Mouse (Mus musculus) stomach, postnatal 0 days (tissue): Measurements from ENCODE around the gene Ccdc93. TPM values are rescaled to one million over a fixed set of nuclear protein-coding genes. Genes with fewer than 3 reads are reported as not detected.

Experiments used
- ATAC-seq: fragments of 200-750 bp; cut with Nextera tagmentation; 2 replicates; pipeline ENCODE4 v1.8.0; 2017; ENCODE audit not compliant: low FRiP score, low TSS enrichment
- DNase-seq: peaks from one replicate; pipeline ENCODE4 v3.0.0-alpha.2; 2016; ENCODE audit warnings: low spot score
- H3K27ac ChIP-seq: fragments of 300-500 bp; sonication (generic); replicated peaks from 2 replicates; pipeline ENCODE4 v1.5.1; 2014; ENCODE audit warnings: mild to moderate bottlenecking, control low read depth
- H3K27me3 ChIP-seq: fragments of 300-500 bp; sonication (generic); 2 replicates; pipeline ENCODE4 v1.6.1; 2014; ENCODE audit warnings: low read length; ENCODE audit not compliant: control insufficient read depth, insufficient read depth
- H3K36me3 ChIP-seq: fragments of 300-500 bp; sonication (generic); 2 replicates; pipeline ENCODE4 v1.6.1; 2014; ENCODE audit warnings: low read length, mixed read lengths; ENCODE audit not compliant: control insufficient read depth, insufficient read depth
- H3K4me1 ChIP-seq: fragments of 300-500 bp; sonication (generic); replicated peaks from 2 replicates; pipeline ENCODE4 v1.6.1; 2014; ENCODE audit warnings: antibody characterized with exemption; ENCODE audit not compliant: control insufficient read depth, insufficient read depth
- H3K4me2 ChIP-seq: fragments of 300-500 bp; sonication (generic); replicated peaks from 2 replicates; pipeline ENCODE4 v1.6.1; 2014; ENCODE audit warnings: low read depth, mild to moderate bottlenecking, control low read depth, moderate library complexity
- H3K4me3 ChIP-seq: fragments of 300-500 bp; sonication (generic); 2 replicates; pipeline ENCODE4 v1.5.1; 2014; ENCODE audit warnings: low read depth, low read length, control low read depth
- H3K9ac ChIP-seq: fragments of 300-500 bp; sonication (generic); 2 replicates; pipeline ENCODE4 v1.6.1; 2014; ENCODE audit warnings: mild to moderate bottlenecking, low read length, control low read depth, mixed read lengths
- H3K9me3 ChIP-seq: fragments of 300-500 bp; sonication (generic); 2 replicates; pipeline ENCODE4 v1.6.1; 2016; ENCODE audit warnings: low read length; ENCODE audit not compliant: control insufficient read depth
- CTCF ChIP-seq: IDR thresholded peaks from 2 replicates; pipeline ENCODE4 v1.5.1; 2016; ENCODE audit warnings: antibody characterized with exemption, low read depth, mild to moderate bottlenecking, moderate library complexity
- EP300 ChIP-seq: optimal IDR thresholded peaks from 2 replicates; pipeline ENCODE3; 2016; ENCODE audit warnings: antibody characterized with exemption
- WGBS: fragments of 180-500 bp; shearing (Covaris S2); extraction: QIAGEN DNeasy Blood & Tissue Kit; methylation state at CpG from one replicate; pipeline ENCODE4 v1.1.7; 2014; 5-methylcytosine and 5-hydroxymethylcytosine counted together
- polyA plus RNA-seq: library from polyadenylated mRNA; unstranded; fragments of >200 nt; fragmentation: Nextera tagmentation; extraction: Ambion mirVana; gene quantifications from 2 replicates; pipeline ENCODE4 v1.2.1, GENCODE M21; 2015

Gene Ccdc93
- polyA plus RNA-seq, 1 experiment from 2014 or later: 4.6 TPM

- TF ChIP-seq CTCF (no peak), EP300 (no peak)
- no peak for ATAC-seq
- 37% methylated on average over 14 of the region's 14 CpGs for WGBS
- no peak overlapping the region for H3K9ac ChIP-seq
- H3K36me3 ChIP-seq: no peaks in the 10 kb centered on the region
- no peaks in the 10 kb centered on the region for H3K4me1 ChIP-seq
- DNase-seq: no peak
- H3K27ac ChIP-seq: no peak overlapping the region
- H3K4me3 ChIP-seq: no peak overlapping the region
- no peak overlapping the region; the same call in 1 of the 2 replicates for H3K4me2 ChIP-seq
- no peaks in the 10 kb centered on the region for H3K27me3 ChIP-seq
- no peaks in the 10 kb centered on the region for H3K9me3 ChIP-seq
These were observed 31.6 kb upstream of the Ccdc93 start for GRCm38 (mm10) chr1:121398986-121399881.

GRCm38 (mm10) chr1:121400243-121400642 lies 30.6 kb upstream of the Ccdc93 start:
- no peak for TF ChIP-seq EP300
- peak; percentile 85 for TF ChIP-seq CTCF
- Histone ChIP-seq H3K9ac (no peak overlapping the region), H3K9me3 (no peaks in the 10 kb centered on the region), H3K4me1 (no peaks in the 10 kb centered on the region), H3K4me2 (no peak overlapping the region), H3K27me3 (no peaks in the 10 kb centered on the region), H3K27ac (no peak overlapping the region), H3K36me3 (no peaks in the 10 kb centered on the region), H3K4me3 (no peak overlapping the region)
- no peak for ATAC-seq
- 13% methylated on average over 4 of the region's 4 CpGs for WGBS
- no peak for DNase-seq

- DNase-seq (peak; percentile 28), ATAC-seq (no peak)
- no peaks in the 10 kb centered on the region for H3K9me3 ChIP-seq
- no peak overlapping the region for H3K4me2 ChIP-seq
- no peak overlapping the region for H3K9ac ChIP-seq
- H3K4me1 ChIP-seq: no peaks in the 10 kb centered on the region
- no peaks in the 10 kb centered on the region for H3K27me3 ChIP-seq
- TF ChIP-seq EP300 (no peak), CTCF (peak; percentile 70)
- no peak overlapping the region for H3K27ac ChIP-seq
- WGBS: 28% methylated on average over 4 of the region's 4 CpGs
- H3K4me3 ChIP-seq: no peak overlapping the region
- H3K36me3 ChIP-seq: no peaks in the 10 kb centered on the region
These were observed 11.8 kb upstream of the Ccdc93 start for GRCm38 (mm10) chr1:121419084-121419483.

GRCm38 (mm10) chr1:121419569-121420265 lies 11.1 kb upstream of the Ccdc93 start:
- DNase-seq: no peak
- Histone ChIP-seq H3K36me3 (no peaks in the 10 kb centered on the region), H3K9me3 (no peaks in the 10 kb centered on the region), H3K9ac (no peak overlapping the region), H3K27me3 (no peaks in the 10 kb centered on the region), H3K27ac (no peak overlapping the region), H3K4me1 (no peaks in the 10 kb centered on the region), H3K4me3 (no peak overlapping the region), H3K4me2 (no peak overlapping the region)
- 79% methylated on average over 12 of the region's 12 CpGs for WGBS
- ATAC-seq: no peak
- TF ChIP-seq EP300 (no peak), CTCF (no peak)

GRCm38 (mm10) chr1:121430183-121430937 lies 489 bp upstream of the Ccdc93 start:
- ATAC-seq (no peak), DNase-seq (no peak)
- H3K4me1 ChIP-seq: no peaks in the 10 kb centered on the region; the same call in 1 of the 2 replicates
- no peak for TF ChIP-seq CTCF
- no peak for TF ChIP-seq EP300
- peak overlapping the region; percentile 99; the same call in 1 of the 2 replicates for H3K4me2 ChIP-seq
- no peaks in the 10 kb centered on the region for H3K9me3 ChIP-seq
- no peaks in the 10 kb centered on the region for H3K36me3 ChIP-seq
- H3K27me3 ChIP-seq: no peaks in the 10 kb centered on the region
- H3K4me3 ChIP-seq: peak overlapping the region; percentile 83
- 17% methylated on average over 6 of the region's 6 CpGs for WGBS
- H3K9ac ChIP-seq: no peak overlapping the region
- H3K27ac ChIP-seq: no peak overlapping the region
